Mouse (Mus musculus) erythroblast, embryonic 14.5 days (primary cell): ENCODE results near the gene Gid4. TPM values are rescaled to one million over a fixed set of nuclear protein-coding genes. Genes with fewer than 3 reads are reported as not detected.
"Not testable (repeated sequence)": the region's sequence is repeated elsewhere in the genome, so short reads cannot be mapped to it uniquely, and the experiment has no call there.

Experiments used
- H3K27me3 ChIP-seq: 2 replicates; pipeline ENCODE4 v1.6.1; 2012; ENCODE audit warnings: inconsistent platforms; ENCODE audit not compliant: control insufficient read depth
- H3K36me3 ChIP-seq: 2 replicates; pipeline ENCODE4 v1.6.1; 2012; ENCODE audit warnings: mild to moderate bottlenecking, inconsistent platforms; ENCODE audit not compliant: control insufficient read depth
- H3K4me1 ChIP-seq: 2 replicates; pipeline ENCODE4 v1.6.1; 2012; ENCODE audit warnings: inconsistent platforms; ENCODE audit not compliant: control insufficient read depth
- H3K4me3 ChIP-seq: replicated peaks from 2 replicates; pipeline ENCODE3; 2012; ENCODE audit warnings: moderate library complexity, mild to moderate bottlenecking, inconsistent platforms
- H3K9me3 ChIP-seq: 2 replicates; pipeline ENCODE4 v1.6.1; 2012; ENCODE audit warnings: low read length, inconsistent platforms, mixed read lengths; ENCODE audit not compliant: control insufficient read depth
- GATA1 ChIP-seq: IDR thresholded peaks from 2 replicates; pipeline ENCODE4 v1.6.1; 2012; ENCODE audit warnings: low read length, inconsistent platforms, mixed read lengths
- TAL1 ChIP-seq: IDR thresholded peaks from 3 replicates; pipeline ENCODE4 v1.6.1; 2012; ENCODE audit warnings: low read length, inconsistent platforms, mixed read lengths
- polyA plus RNA-seq: library from polyadenylated mRNA; stranded (reverse); fragments of >175 nt; gene quantifications from 2 replicates; pipeline ENCODE4 v1.2.3, GENCODE M21; 2012

The Gid4 gene
- polyA plus RNA-seq, 1 experiment = 2.1 TPM

DNA sequence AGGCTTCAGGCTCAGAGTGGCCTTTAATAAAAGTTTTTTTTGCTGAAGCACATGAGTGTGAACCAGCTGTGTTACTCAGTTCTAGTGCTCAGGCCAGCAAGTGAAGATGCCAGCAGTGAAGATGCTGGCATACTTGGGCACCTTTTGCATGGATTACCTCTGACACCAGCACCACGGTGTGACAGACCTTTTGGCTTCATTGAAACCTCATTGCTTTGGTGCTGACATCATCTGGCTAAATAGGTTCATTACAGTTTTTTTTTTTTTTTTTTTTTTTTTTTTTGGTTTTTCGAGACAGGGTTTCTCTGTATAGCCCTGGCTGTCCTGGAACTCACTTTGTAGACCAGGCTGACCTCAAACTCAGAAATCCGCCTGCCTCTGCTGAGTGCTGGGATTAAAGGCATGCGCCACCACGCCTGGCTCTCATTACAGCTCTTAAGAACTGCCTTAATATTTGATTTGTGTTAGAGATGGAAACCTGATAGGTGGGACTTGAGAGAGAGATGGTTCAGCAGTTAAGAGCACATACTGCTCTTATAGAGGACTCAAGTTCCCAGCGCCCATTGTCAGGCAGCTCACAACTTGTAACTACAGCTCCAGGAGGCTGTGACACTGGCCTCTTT lies 5.2 kb downstream of the Gid4 start:
- no peaks in the 10 kb centered on the region for H3K9me3 ChIP-seq
- H3K27me3 ChIP-seq = no peaks in the 10 kb centered on the region
- H3K4me3 ChIP-seq = no peak overlapping the region
- peaks cover 30% of the 10 kb centered on the region for H3K4me1 ChIP-seq
- no peak for TF ChIP-seq GATA1
- TF ChIP-seq TAL1 = no peak; the same call in 2 of the 3 replicates
- H3K36me3 ChIP-seq = peaks cover 31% of the 10 kb centered on the region

DNA sequence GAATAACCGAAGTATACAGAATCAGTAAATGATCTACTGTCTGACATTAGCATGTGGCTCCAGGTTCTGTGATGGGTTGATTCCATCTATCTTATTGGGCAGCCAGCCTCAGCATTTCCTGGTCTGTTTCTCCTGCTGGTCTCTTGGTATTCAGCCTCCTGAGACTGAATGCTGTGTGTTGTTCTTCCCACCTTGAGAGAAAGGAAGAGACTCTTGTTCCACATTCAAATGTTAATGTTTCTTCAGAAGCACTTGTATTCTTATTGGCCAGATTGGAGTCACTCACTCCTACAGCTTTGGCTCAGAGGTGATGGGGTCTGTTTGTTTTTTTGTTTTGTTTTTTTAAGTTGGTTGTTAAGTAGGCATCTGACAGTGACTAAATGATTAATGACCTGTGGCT lies 6.1 kb downstream of the Gid4 start:
- no peak for TF ChIP-seq GATA1
- no peak for TF ChIP-seq TAL1
- no peaks in the 10 kb centered on the region for H3K27me3 ChIP-seq
- no peaks in the 10 kb centered on the region for H3K9me3 ChIP-seq
- peaks cover 39% of the 10 kb centered on the region for H3K36me3 ChIP-seq
- peaks cover 26% of the 10 kb centered on the region for H3K4me1 ChIP-seq
- no peak overlapping the region for H3K4me3 ChIP-seq

DNA sequence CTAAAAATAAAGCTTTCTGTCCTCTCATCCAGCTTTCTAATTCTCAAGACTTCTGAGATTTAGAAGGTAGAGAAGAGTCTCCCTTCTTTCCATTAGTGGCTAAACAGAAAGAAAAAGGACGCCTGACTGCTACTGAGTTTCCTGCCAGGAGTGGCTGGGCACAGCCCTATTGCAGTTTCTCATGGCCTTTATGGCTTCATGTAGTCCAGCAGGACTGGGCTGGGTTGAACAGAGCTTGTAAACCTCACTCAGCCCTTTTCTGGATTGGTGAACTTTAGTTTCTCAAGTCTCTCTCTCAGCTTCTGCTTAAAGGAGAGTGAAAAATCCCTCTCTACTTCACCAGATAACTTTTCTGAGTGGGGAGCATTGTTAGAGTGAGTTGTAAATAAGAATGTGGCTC lies 9.5 kb downstream of the Gid4 start:
- Histone ChIP-seq H3K27me3 (no peaks in the 10 kb centered on the region), H3K4me3 (no peak overlapping the region), H3K36me3 (peaks cover 54% of the 10 kb centered on the region), H3K9me3 (no peaks in the 10 kb centered on the region), H3K4me1 (peaks cover 5% of the 10 kb centered on the region)
- TF ChIP-seq GATA1 (no peak), TAL1 (no peak)

DNA sequence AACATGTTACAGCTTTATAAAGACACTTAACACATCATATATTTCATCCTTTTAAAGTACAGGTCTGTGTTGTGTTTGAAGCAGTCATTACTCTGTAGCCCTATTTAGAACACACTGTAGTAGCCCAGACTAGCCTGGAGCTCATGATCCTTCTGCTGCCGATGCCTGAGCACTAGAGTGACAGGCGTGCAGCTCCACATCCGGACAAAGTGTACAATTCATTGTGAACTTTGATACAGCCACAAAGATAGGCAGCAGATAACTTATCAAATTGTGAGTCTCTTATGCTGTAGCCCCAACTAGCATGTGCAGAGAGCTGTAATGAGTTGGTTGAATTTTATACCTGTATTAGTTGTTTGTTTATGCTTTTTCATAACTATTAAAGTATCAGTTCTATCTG lies 10.7 kb downstream of the Gid4 start:
- no peaks in the 10 kb centered on the region for H3K27me3 ChIP-seq
- peaks cover 66% of the 10 kb centered on the region for H3K36me3 ChIP-seq
- H3K9me3 ChIP-seq = no peaks in the 10 kb centered on the region
- TF ChIP-seq TAL1 (no peak), GATA1 (no peak)
- no peak overlapping the region for H3K4me3 ChIP-seq
- H3K4me1 ChIP-seq = 0 out of 2 replicates have a peak, but pooled peaks cover 2% of the 10 kb centered on the region

DNA sequence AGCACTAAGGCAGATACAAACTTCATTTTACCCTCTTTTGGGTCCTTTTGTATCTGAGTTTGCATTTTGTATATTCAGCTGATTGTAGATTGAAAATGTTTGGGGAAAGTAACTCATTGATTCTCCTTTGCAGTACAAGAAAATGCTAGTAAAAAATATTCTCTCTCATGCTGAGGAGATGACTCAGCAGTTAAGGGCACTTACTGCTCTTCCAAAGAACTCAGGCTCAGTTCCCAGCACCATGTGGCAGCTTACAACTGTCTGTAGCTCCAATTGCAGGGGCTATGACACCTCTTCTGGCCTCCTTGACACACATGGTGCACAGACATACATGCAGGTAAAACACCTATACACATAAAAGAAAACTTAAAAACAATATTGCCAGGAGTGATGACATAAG lies 16.6 kb downstream of the Gid4 start:
- no peak overlapping the region for H3K4me3 ChIP-seq
- peaks cover 89% of the 10 kb centered on the region for H3K36me3 ChIP-seq
- TF ChIP-seq GATA1 = no peak
- TF ChIP-seq TAL1 = no peak
- H3K9me3 ChIP-seq = no peaks in the 10 kb centered on the region
- peaks cover 22% of the 10 kb centered on the region for H3K4me1 ChIP-seq
- no peaks in the 10 kb centered on the region for H3K27me3 ChIP-seq

DNA sequence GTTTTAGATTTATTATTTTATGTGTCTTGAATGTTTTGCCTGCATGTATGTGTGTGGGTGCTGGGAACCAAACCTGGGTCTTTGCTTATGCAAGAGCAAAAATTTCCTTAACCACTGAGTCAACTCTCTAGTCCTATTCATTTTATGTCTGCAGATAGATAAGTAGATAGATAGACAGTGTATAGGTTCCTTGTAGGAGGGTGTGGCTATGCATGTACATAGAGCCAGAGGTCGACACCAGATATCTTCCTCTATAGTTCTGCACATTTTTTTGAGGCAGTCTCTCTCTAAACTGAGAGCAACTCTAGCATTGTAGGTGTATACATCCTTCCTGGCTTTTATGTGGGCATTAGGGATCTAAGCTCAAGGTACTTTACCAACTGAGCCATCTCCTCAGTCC lies 18.2 kb downstream of the Gid4 start:
- peaks cover 91% of the 10 kb centered on the region for H3K36me3 ChIP-seq
- no peak overlapping the region for H3K4me3 ChIP-seq
- H3K9me3 ChIP-seq = no peaks in the 10 kb centered on the region
- TF ChIP-seq TAL1 (no peak), GATA1 (no peak)
- H3K4me1 ChIP-seq = peaks cover 22% of the 10 kb centered on the region
- no peaks in the 10 kb centered on the region for H3K27me3 ChIP-seq

DNA sequence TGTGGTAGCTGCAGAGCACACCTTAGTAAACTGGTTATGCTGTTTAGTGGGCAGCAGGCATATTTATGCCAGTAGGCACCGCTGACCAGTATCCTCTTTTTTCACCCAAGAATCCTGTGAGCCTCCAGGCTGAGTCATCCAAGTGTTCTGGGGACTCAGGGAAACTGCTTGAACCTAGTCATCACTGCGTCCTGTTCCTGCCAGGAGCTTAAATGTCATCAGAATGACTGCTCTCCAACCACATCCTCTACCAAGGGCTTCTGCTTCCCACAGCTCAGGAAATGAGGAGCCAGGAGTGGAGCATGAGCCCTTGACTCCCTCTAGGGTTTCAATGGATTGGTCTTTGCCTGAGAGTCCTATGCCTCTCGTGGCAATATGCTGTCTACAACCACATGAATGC lies 19.7 kb downstream of the Gid4 start:
- peaks cover 22% of the 10 kb centered on the region for H3K4me1 ChIP-seq
- TF ChIP-seq TAL1 (no peak), GATA1 (no peak)
- no peaks in the 10 kb centered on the region for H3K27me3 ChIP-seq
- H3K36me3 ChIP-seq = peaks cover 95% of the 10 kb centered on the region
- no peaks in the 10 kb centered on the region for H3K9me3 ChIP-seq
- no peak overlapping the region for H3K4me3 ChIP-seq

DNA sequence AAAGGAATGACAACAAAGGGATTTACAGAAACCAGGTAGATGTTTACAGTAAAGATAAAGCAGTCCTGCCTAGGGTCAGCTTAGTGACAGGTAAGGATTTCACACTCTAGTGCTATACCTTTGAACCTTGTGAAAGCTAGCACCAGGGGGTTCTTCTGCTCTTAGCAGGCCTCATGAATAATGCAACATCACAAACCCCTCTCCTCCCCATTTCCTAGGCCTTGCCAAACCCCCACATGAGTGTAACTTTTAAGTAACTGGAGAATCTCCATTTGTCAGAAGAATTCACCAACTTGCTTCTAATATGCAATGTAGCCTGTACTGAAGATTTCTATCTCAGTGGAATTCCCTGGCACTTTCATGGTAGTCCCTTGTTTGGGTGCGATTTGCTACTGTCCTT lies 22.7 kb downstream of the Gid4 start:
- peaks cover 96% of the 10 kb centered on the region for H3K36me3 ChIP-seq
- H3K4me1 ChIP-seq = peaks cover 11% of the 10 kb centered on the region
- H3K27me3 ChIP-seq, H3K9me3 ChIP-seq, H3K4me3 ChIP-seq: not testable (repeated sequence)

DNA sequence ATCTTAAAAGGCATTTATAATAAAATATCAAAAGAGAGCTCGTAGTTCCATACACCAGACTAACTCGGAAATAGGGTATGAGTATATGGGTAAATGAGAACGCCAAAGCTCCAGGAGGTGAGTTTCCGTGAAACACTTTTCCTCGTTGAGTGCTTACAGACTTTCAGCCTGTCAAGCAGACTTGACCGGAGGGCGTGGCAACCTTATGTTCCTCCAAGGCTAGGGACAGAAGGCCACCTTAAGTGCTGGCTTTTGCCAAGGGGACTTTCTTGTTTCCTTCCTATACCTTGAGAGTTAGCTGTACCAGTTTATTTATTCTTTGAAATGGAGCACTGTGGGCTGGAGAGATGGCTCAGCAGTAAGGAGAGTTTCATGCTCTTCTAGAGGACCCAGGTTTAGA lies 23.2 kb downstream of the Gid4 start:
- TF ChIP-seq TAL1 (no peak), GATA1 (no peak)
- Histone ChIP-seq H3K4me3 (no peak overlapping the region), H3K27me3 (no peaks in the 10 kb centered on the region), H3K36me3 (peaks cover 92% of the 10 kb centered on the region), H3K9me3 (no peaks in the 10 kb centered on the region), H3K4me1 (peaks cover 5% of the 10 kb centered on the region)

DNA sequence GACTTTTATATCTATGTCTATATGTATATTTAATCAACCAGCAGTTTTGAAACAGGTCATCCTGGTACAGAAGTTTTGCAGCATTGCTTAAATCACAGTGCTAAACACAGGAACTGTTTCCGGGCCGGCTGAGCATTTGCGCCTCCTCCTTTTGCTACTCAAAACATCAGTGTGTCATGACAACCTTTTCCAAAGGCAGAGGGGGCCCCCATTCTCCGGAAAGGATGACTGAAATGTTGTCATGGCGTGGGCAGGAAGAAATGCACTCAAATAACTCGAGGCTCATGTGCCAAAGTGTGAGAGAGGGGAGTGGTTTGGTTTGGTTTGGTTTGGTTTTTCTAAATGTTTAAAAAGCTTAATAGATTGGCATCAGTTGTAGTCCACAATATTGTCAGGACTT lies 26.0 kb downstream of the Gid4 start:
- no peaks in the 10 kb centered on the region for H3K9me3 ChIP-seq
- H3K27me3 ChIP-seq = no peaks in the 10 kb centered on the region
- H3K36me3 ChIP-seq = peaks cover 67% of the 10 kb centered on the region
- H3K4me3 ChIP-seq = no peak overlapping the region
- no peaks in the 10 kb centered on the region for H3K4me1 ChIP-seq
- TF ChIP-seq GATA1 = no peak
- no peak for TF ChIP-seq TAL1
